Mouse (Mus musculus) limb, embryonic 12.5 days (tissue): ENCODE data around the gene Ddn. TPM values are rescaled to one million over a fixed set of nuclear protein-coding genes. Genes with fewer than 3 reads are reported as not detected.

Experiments used
- ATAC-seq: fragments of 200-750 bp; cut with Nextera tagmentation; 2 replicates; pipeline ENCODE4 v1.8.0; 2017; ENCODE audit warnings: low read depth, moderate TSS enrichment; ENCODE audit not compliant: insufficient number of reproducible peaks, insufficient read depth, low FRiP score, low TSS enrichment
- H3K27ac ChIP-seq: fragments of 300-500 bp; sonication (generic); 2 replicates; pipeline ENCODE4 v1.5.1; 2016; ENCODE audit warnings: mild to moderate bottlenecking, moderate library complexity
- H3K27me3 ChIP-seq: fragments of 300-500 bp; sonication (generic); 2 replicates; pipeline ENCODE4 v1.6.1; 2016; ENCODE audit warnings: mild to moderate bottlenecking, moderate library complexity
- H3K36me3 ChIP-seq: fragments of 300-500 bp; sonication (generic); 2 replicates; pipeline ENCODE4 v1.6.1; 2016; ENCODE audit warnings: mild to moderate bottlenecking, moderate library complexity
- H3K4me1 ChIP-seq: fragments of 300-500 bp; sonication (generic); replicated peaks from 2 replicates; pipeline ENCODE4 v1.6.1; 2016
- H3K4me2 ChIP-seq: fragments of 300-500 bp; sonication (generic); 2 replicates; pipeline ENCODE4 v1.6.1; 2016; ENCODE audit warnings: mild to moderate bottlenecking, moderate library complexity
- H3K4me3 ChIP-seq: fragments of 300-500 bp; sonication (generic); replicated peaks from 2 replicates; pipeline ENCODE4 v1.5.1; 2016; ENCODE audit warnings: mild to moderate bottlenecking
- H3K9ac ChIP-seq: fragments of 300-500 bp; sonication (generic); replicated peaks from 2 replicates; pipeline ENCODE4 v1.6.1; 2016; ENCODE audit warnings: mild to moderate bottlenecking, moderate library complexity
- H3K9me3 ChIP-seq: fragments of 300-500 bp; sonication (generic); 2 replicates; pipeline ENCODE4 v1.6.1; 2016; ENCODE audit warnings: mild to moderate bottlenecking, moderate library complexity
- WGBS: fragments of 180-500 bp; shearing (Covaris S2); methylation state at CpG from one replicate; pipeline ENCODE4 v1.1.7; 2016; 5-methylcytosine and 5-hydroxymethylcytosine counted together
- polyA plus RNA-seq: library from polyadenylated mRNA; unstranded; fragments of >200 nt; fragmentation: Nextera tagmentation; extraction: Ambion mirVana; gene quantifications from 2 replicates; pipeline ENCODE4 v1.2.1, GENCODE M21; 2016

Ddn gene
- 0.23 TPM in 1 of 2 replicates, not detected in the other for polyA plus RNA-seq

DNA sequence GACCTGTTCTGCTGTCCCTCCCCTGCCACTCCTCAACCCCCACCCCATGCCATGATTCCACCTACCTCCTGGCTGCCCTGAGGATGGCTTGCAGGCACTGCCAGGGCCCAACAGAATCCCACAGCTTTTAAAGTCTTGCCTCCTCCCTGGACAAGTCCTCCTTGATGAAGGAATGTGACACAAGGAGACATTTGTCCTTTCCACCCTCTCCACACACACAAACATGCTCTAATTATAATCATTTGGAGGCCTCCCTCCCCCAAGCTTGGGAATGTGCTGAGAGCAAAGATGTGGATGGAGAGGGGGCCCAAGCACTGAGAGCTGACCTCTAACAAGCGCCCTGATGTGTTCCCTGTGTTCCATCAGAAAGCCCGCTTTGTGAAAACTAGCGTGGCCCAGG lies at the start of gene Ddn:
TSS of gene Ddn (minus strand) at position 101 of the 400 bp plus-strand sequence.
- no peak for ATAC-seq
- H3K4me3 ChIP-seq, result peak within 1 kb of the TSS; percentile 48; the same call in 1 of the 2 replicates
- H3K36me3 ChIP-seq, result peaks cover 33% of the 10 kb centered on the region
- WGBS, result 52% methylated on average over 3 of the region's 3 CpGs
- H3K4me1 ChIP-seq, result peaks cover 36% of the 10 kb centered on the region
- no peak within 1 kb of the TSS for H3K27ac ChIP-seq
- peaks cover 68% of the 10 kb centered on the region for H3K27me3 ChIP-seq
- H3K9ac ChIP-seq, result no peak within 1 kb of the TSS; the same call in 1 of the 2 replicates
- peak within 1 kb of the TSS; percentile 77 for H3K4me2 ChIP-seq
- no peaks in the 10 kb centered on the region for H3K9me3 ChIP-seq

DNA sequence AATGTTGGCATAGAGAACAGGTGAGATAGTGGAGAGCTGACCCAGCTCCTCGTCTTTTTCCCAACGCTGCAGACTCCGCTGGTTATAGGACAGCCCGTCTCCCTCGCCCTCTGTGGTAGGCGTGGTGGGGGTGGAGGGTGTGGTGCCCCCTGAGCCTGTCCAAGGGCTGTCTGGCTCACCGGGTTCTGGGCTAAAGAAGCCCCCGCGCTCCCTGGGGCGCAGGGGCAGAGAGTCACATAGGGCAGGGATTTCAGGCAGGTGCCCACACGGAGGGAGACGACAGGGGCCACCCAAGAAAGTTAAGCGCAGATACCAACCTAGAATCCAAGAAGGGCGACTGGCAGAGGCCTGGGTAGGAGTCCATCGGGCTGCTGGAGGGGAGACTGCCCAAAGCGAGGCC lies 44.9 kb upstream of the Ddn start:
- Histone ChIP-seq H3K4me3 (no peak overlapping the region), H3K27ac (no peak overlapping the region), H3K4me2 (no peak overlapping the region), H3K9ac (no peak overlapping the region; the same call in 1 of the 2 replicates), H3K4me1 (no peaks in the 10 kb centered on the region), H3K36me3 (peaks cover 100% of the 10 kb centered on the region), H3K27me3 (no peaks in the 10 kb centered on the region), H3K9me3 (no peaks in the 10 kb centered on the region)
- ATAC-seq, result no peak
- 95% methylated on average over 16 of the region's 16 CpGs for WGBS

DNA sequence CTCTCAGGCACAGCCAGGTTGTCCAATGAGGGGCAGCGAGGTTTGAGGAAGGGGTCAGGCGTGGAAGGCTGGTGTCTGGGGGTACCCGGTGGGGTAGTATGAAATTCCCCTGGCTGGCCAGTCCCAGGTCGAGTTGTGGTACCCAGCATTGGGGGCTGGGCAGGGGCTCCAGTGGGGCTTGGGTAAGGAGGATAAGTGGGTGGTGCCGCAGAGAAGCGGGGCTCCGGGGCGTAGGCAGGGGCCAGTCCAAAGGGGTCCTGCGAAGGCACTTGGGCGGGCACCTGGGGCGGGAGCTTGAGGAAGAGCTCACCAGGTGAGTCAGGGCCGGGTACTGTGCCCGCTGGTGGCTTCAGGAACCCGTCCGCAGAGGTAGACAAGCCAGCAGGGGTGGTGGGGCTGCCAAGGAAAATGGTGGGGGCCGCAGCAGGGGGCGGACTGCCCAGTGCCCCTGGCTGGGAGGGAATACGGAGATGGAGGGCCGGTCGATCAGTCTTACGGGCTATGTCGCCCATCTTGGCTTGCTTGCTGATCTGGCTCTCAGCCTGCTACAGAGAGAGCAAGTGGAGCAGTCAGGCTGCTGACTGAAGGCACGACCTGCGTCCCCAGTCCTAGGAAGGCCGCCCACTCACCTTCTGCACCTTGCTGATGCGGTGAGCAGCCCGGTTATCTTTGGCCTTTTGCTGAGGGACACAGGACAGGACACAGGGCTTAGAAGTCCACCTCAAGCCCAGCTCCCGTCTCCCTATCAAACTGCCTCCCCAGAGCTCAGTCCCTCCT lies 44.1 kb upstream of the Ddn start:
- H3K9ac ChIP-seq, result no peak overlapping the region
- no peaks in the 10 kb centered on the region for H3K9me3 ChIP-seq
- 93% methylated on average over 28 of the region's 28 CpGs for WGBS
- ATAC-seq, result no peak
- peaks cover 100% of the 10 kb centered on the region for H3K36me3 ChIP-seq
- H3K27ac ChIP-seq, result no peak overlapping the region
- H3K4me3 ChIP-seq, result no peak overlapping the region
- no peaks in the 10 kb centered on the region for H3K4me1 ChIP-seq
- H3K27me3 ChIP-seq, result no peaks in the 10 kb centered on the region
- H3K4me2 ChIP-seq, result no peak overlapping the region

DNA sequence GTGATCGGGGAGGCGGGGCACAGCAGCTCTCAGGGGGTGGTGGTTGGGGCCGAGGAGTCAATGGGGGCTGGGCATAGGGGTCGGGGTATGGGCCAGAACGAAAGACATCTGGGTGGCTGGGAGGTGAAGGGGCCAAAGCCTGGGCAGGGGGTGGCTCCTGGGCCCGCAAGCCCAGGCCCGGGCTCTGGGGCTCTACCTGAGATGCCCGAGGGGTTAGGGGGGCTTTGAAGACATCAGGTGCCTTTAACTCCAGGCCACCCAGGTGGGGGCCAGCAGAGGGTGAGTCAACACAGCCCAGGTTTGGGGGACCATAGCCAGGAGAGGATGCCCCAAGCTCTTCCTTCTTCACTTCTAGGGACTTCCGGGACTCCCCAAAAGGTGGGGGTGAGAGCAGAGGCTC lies 43.4 kb upstream of the Ddn start:
- no peaks in the 10 kb centered on the region for H3K27me3 ChIP-seq
- ATAC-seq, result no peak
- 91% methylated on average over 9 of the region's 9 CpGs for WGBS
- H3K9ac ChIP-seq, result no peak overlapping the region
- H3K4me1 ChIP-seq, result no peaks in the 10 kb centered on the region
- no peak overlapping the region for H3K4me2 ChIP-seq
- H3K9me3 ChIP-seq, result no peaks in the 10 kb centered on the region
- H3K4me3 ChIP-seq, result no peak overlapping the region
- H3K27ac ChIP-seq, result no peak overlapping the region
- peaks cover 100% of the 10 kb centered on the region for H3K36me3 ChIP-seq

DNA sequence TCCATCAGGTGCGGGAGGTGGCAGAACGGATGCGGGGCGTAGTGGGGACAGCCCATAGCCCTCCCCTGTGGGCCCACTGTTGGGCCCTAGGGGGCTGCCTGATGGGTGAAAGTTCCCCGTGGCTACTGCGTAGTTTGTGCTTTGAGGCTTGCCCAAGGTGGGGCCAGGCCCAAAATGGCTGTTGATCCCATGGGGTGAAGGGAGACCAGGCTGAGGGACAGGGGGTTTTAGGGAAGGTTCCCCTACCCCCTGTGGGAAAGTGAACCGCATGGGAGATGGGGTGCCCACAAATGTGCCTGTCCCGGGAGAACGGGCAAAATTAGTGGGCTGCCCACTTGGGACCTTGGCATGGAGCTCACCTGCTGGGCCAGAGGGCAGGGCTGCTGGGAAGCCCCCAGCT lies 42.8 kb upstream of the Ddn start:
- no peak overlapping the region for H3K4me3 ChIP-seq
- H3K36me3 ChIP-seq, result peaks cover 100% of the 10 kb centered on the region
- H3K4me2 ChIP-seq, result no peak overlapping the region
- ATAC-seq, result no peak
- H3K27me3 ChIP-seq, result no peaks in the 10 kb centered on the region
- H3K9ac ChIP-seq, result no peak overlapping the region
- no peaks in the 10 kb centered on the region for H3K9me3 ChIP-seq
- 96% methylated on average over 9 of the region's 9 CpGs for WGBS
- H3K4me1 ChIP-seq, result no peaks in the 10 kb centered on the region
- H3K27ac ChIP-seq, result no peak overlapping the region

DNA sequence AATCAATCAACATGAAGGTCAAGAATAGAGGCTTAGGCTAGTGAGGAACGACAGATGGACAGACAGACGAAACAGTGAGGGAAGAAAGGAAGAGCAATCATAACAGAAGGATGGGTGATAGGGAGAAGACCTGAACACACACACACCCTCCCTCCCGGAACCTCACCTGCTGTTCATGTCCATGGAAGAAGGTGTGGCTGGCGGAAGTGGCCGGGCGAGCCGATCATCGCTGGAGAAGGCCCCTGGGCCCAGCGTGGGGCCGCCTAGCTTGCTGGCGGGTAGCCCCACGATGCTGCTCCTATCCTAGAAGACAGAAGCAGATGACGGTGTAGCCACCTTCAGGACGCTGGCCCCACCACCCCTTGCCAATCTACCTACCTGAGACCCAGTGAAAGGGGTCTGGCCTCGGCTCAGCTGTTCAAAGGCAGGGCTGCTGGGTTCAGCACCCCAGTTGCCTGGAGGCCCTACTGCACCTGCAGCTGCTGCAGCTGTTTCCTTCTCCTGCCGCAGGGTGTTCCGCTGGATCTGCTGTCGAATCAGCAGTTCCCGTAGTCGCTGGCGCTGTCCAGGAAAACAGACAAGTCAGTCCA lies 42.0 kb upstream of the Ddn start:
- Histone ChIP-seq H3K36me3 (peaks cover 100% of the 10 kb centered on the region), H3K4me2 (no peak overlapping the region), H3K9ac (no peak overlapping the region), H3K4me1 (no peaks in the 10 kb centered on the region), H3K9me3 (no peaks in the 10 kb centered on the region), H3K27ac (no peak overlapping the region), H3K27me3 (no peaks in the 10 kb centered on the region), H3K4me3 (no peak overlapping the region)
- no peak for ATAC-seq
- 91% methylated on average over 21 of the region's 21 CpGs for WGBS

DNA sequence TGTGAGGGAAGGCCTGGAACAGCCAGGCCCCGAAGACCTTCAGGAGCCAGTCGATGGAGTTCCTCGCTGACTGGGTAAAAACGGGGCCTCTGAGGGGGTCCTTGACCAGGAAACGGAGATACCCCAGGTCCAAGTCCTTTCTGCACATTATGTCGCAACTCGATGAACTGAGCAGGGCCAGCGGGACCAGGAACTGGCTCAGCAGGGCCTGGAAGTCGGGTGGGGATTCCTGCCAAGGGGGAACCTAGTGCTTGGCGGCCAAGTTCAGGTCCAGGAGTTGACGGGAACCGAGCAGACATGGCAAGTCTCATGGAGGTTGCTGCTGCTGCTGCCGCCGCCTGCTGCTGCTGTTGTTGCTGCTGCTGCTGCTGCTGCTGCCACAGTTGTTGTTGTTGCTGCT lies 41.4 kb upstream of the Ddn start:
- no peak for ATAC-seq
- Histone ChIP-seq H3K27me3 (no peaks in the 10 kb centered on the region), H3K4me3 (no peak overlapping the region), H3K9ac (no peak overlapping the region), H3K4me1 (no peaks in the 10 kb centered on the region), H3K9me3 (no peaks in the 10 kb centered on the region), H3K36me3 (peaks cover 100% of the 10 kb centered on the region), H3K4me2 (no peak overlapping the region), H3K27ac (no peak overlapping the region)
- WGBS, result 91% methylated on average over 14 of the region's 14 CpGs

DNA sequence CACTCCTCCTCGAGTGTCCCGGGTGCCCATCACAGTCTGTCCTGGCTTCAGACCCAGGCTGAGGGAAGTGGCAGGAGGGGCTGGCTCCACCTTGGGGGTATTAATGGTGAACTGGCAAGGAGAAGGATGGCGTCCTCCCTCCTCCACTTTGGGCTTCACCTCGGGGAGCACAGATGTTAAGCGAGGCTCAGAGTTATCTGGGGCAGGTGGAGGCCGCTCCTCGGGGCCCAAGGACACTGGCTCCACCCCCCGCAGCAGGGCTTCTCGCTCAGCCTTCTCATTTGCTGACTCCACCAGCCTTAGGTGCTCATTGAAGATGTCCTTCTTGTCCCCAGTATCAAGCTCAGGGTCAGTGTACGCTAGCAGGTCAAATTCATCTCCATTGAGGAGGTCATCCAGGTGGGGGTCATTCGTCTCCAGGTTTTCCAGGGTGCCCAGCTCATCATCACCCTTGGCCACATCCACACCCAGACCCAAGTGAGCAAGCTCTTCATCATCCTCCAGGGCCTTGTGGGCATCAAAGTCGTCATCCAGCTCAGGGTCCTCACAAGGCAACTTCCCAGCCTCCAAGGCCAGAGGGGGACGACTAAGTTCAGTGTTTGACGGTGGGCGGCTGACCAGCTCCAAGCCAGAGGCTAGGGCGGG lies 40.8 kb upstream of the Ddn start:
- ATAC-seq, result no peak
- Histone ChIP-seq H3K9me3 (no peaks in the 10 kb centered on the region), H3K4me3 (no peak overlapping the region), H3K27ac (no peak overlapping the region), H3K36me3 (peaks cover 100% of the 10 kb centered on the region), H3K9ac (no peak overlapping the region), H3K27me3 (no peaks in the 10 kb centered on the region), H3K4me1 (no peaks in the 10 kb centered on the region), H3K4me2 (no peak overlapping the region)
- WGBS, result 89% methylated on average over 16 of the region's 16 CpGs

DNA sequence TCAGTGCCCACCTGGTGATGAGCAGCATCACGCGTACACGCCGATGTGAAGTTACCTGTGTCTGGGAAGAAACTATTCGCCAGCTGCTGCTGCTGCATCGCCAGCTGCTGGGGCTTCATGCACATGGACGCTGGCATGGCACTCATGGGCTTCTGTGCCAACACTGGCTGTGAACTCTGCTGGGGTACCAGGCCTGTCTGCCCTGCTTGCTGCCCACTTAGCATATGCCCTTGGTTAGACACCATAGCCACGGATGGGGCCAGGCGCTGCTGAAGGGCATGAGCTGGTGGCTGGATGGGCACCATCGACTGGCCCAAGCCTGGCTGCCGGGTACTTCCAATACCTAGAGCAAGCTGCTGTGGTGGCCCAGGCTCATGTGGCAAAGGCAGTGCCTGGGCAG lies 39.9 kb upstream of the Ddn start:
- no peaks in the 10 kb centered on the region for H3K9me3 ChIP-seq
- no peak overlapping the region for H3K9ac ChIP-seq
- H3K27me3 ChIP-seq, result no peaks in the 10 kb centered on the region
- H3K36me3 ChIP-seq, result peaks cover 100% of the 10 kb centered on the region
- H3K27ac ChIP-seq, result no peak overlapping the region
- 96% methylated on average over 11 of the region's 11 CpGs for WGBS
- H3K4me3 ChIP-seq, result 0 out of 2 replicates have a peak overlapping the region, but pooled peaks have one; percentile 6
- no peak for ATAC-seq
- H3K4me1 ChIP-seq, result no peaks in the 10 kb centered on the region
- no peak overlapping the region for H3K4me2 ChIP-seq

DNA sequence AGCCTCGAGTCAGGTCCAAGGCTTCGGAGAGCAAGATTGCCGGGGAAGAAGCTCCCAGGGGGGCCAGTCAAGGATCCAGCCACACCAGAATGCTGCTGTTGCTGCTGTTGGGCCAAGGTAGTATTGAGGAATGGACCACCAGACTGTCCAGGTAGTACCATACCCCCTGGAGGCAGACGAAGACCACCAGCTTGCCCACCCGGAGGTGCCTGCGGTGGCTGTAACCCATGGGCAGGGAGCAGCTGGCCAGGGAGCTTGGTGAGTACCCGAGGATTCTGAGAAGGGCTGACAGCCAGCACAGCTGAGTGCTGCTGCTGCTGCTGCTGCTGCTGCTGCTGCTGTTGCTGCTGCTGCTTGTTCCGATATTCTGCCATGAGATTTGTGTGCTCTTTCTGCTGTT lies 36.9 kb upstream of the Ddn start:
- peaks cover 100% of the 10 kb centered on the region for H3K36me3 ChIP-seq
- H3K9ac ChIP-seq, result no peak overlapping the region
- H3K27me3 ChIP-seq, result no peaks in the 10 kb centered on the region
- ATAC-seq, result no peak
- H3K4me3 ChIP-seq, result 0 out of 2 replicates have a peak overlapping the region, but pooled peaks have one; percentile 6
- no peaks in the 10 kb centered on the region for H3K4me1 ChIP-seq
- H3K27ac ChIP-seq, result no peak overlapping the region
- no peaks in the 10 kb centered on the region for H3K9me3 ChIP-seq
- H3K4me2 ChIP-seq, result no peak overlapping the region
- 87% methylated on average over 8 of the region's 8 CpGs for WGBS

DNA sequence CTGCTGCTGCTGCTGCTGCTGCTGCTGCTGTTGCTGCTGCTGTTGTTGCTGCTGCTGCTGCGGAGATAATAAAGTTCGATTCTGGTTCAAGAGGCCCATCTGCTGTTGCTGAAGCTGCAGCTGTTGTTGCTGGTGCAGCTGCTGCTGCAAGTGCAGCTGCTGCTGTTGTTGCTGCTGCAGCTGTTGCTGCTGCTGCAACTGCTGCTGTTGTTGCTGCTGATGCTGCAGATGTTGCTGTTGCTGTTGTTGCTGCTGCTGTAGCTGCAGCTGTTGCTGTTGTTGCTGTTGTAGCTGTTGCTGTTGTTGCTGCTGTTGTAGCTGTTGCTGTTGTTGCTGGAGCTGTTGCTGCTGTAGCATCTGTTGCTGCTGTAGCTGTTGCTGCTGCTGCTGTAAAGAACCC lies 35.9 kb upstream of the Ddn start:
- ATAC-seq, result no peak
- Histone ChIP-seq H3K9ac (no peak overlapping the region), H3K27me3 (no peaks in the 10 kb centered on the region), H3K4me1 (no peaks in the 10 kb centered on the region), H3K4me2 (no peak overlapping the region), H3K36me3 (peaks cover 100% of the 10 kb centered on the region), H3K27ac (no peak overlapping the region), H3K4me3 (no peak overlapping the region), H3K9me3 (no peaks in the 10 kb centered on the region)
- WGBS, result 97% methylated on average over 2 of the region's 2 CpGs
